Mouse (Mus musculus): ENCODE results near the gene Prr19.
"Not testable (repeated sequence)": the region's sequence is repeated elsewhere in the genome, so short reads cannot be mapped to it uniquely, and the experiment has no call there.

The Prr19 gene

GRCm38 (mm10) chr7:25317446-25317999 is 16.3 kb downstream of the Prr19 start:
- in situ Hi-C loops (cut with MboI) = no loop called here

GRCm38 (mm10) chr7:25322058-25322484 is 20.9 kb downstream of the Prr19 start:
- in situ Hi-C loops (cut with MboI) = no loop called here

GRCm38 (mm10) chr7:25323219-25323618 is 22.0 kb downstream of the Prr19 start:
- in situ Hi-C loops (cut with MboI) = no loop called here

- in situ Hi-C loops (cut with MboI) = not testable (repeated sequence)
These were observed 24.2 kb downstream of the Prr19 start for GRCm38 (mm10) chr7:25325431-25325830.

GRCm38 (mm10) chr7:25326233-25326632 is 25.0 kb downstream of the Prr19 start:
- in situ Hi-C loops (cut with MboI) = no loop called here

GRCm38 (mm10) chr7:25333596-25334307 is 32.5 kb downstream of the Prr19 start:
- in situ Hi-C loops (cut with MboI) = no loop called here

GRCm38 (mm10) chr7:25334472-25334871 is 33.3 kb downstream of the Prr19 start:
- in situ Hi-C loops (cut with MboI) = no loop called here

GRCm38 (mm10) chr7:25339329-25339728 is 38.1 kb downstream of the Prr19 start:
- in situ Hi-C loops (cut with MboI) = no loop called here

- in situ Hi-C loops (cut with MboI) = no loop called here
These were observed 40.0 kb downstream of the Prr19 start for GRCm38 (mm10) chr7:25341000-25341784.

- in situ Hi-C loops (cut with MboI) = no loop called here
These were observed 47.6 kb downstream of the Prr19 start for GRCm38 (mm10) chr7:25348861-25349260.
